Mouse (Mus musculus): ENCODE results near the gene Pdcd6ip. TPM values are rescaled to one million over a fixed set of nuclear protein-coding genes. Genes with fewer than 3 reads are reported as not detected.
A peak's percentile ranks its signal among the peaks of the same experiment; 100 is the strongest.
"Not testable (repeated sequence)": the region's sequence is repeated elsewhere in the genome, so short reads cannot be mapped to it uniquely, and the experiment has no call there.

The Pdcd6ip gene
- total and polyA plus RNA-seq, 2 experiments from 2014 or later: 25.8 to 28.7 TPM

DNA sequence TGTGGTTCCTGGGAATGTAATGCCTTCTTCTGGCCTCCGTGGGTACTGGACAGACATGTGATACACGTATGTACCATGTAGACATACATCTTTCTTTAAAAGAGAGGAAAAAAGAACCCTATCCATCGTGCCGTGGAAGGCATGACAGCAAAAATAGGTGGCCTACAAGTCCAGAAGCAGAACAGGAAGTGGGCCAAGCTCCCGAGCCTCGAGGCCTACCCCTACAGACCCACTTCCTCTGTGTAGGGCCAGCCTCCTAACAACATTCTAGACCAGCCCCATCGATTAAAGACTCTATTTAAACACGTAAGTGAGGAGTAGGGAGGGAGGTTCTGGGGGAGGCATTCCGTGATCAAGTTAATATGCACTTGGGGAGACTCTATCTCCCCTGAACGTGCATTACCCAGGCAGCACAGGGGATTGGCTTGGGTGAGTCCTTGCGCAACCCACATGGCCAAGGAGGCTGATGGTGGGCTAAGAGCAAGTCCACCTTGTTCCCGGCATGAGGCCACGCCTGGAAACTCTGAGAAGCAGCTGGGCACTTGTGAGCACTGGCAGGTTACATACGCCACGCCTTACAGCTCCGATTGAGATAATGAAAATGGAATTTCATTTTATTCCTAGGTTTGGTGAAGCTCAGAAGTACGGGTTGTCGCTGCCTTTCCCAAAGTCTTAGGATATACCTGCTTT is 19.1 kb upstream of the Pdcd6ip start:
- H3K36me3 ChIP-seq (ENCODE audit: insufficient read depth, low read length): no peaks in the 10 kb centered on the region

DNA sequence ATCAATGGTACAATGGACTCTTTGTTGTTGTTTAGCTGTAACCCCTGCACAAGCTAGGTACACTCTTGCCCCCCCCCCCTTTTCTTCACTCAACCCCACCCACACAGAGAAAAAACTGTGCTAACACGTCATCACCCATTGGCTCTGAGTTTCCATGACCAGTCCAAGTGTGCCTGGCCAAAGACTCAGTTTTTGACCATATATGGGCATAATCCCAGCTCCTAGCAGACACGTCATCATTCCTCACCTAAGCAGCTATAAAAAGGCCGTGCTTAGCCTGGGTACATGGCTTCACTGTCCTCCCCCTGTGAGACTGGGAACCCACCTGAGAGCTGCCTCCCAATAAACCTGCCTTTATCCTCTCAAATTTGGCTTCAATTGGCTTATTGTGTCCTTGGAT is 18.1 kb upstream of the Pdcd6ip start:
- no peaks in the 10 kb centered on the region for H3K4me1 ChIP-seq (ENCODE audit: insufficient read depth, low read length)
- H3K4me3 ChIP-seq (ENCODE audit: low read depth, low read length): no peak overlapping the region
- H3K9ac ChIP-seq (replicated peaks; ENCODE audit: low read length, poor library complexity, severe bottlenecking): no peak overlapping the region
- H3K9me3 ChIP-seq (ENCODE audit: low read length): no peaks in the 10 kb centered on the region
- H3K27ac ChIP-seq (ENCODE audit: low read depth, low read length): no peak overlapping the region
- ATAC-seq (ENCODE audit: low FRiP score) (no peak), DNase-seq (ENCODE audit: low spot score) (no peak)
- TF ChIP-seq CTCF (IDR thresholded peaks at IDR 0.05): no peak
- no peak overlapping the region for H3K4me2 ChIP-seq (ENCODE audit: low read depth, low read length, poor library complexity, severe bottlenecking)
- H3K36me3 ChIP-seq (ENCODE audit: insufficient read depth, low read length): no peaks in the 10 kb centered on the region
- H3K27me3 ChIP-seq (ENCODE audit: insufficient read depth, low read length): no peaks in the 10 kb centered on the region
- WGBS: 69% methylated on average over 3 of the region's 3 CpGs

More for the DNA sequence above, 19.1 kb upstream of the Pdcd6ip start:
- WGBS: 90% methylated on average over 18 of the region's 18 CpGs
- Histone ChIP-seq H3K27ac (ENCODE audit: low read depth, low read length) (no peak overlapping the region), H3K4me2 (ENCODE audit: low read depth, low read length, poor library complexity, severe bottlenecking) (no peak overlapping the region), H3K9me3 (ENCODE audit: low read length) (no peaks in the 10 kb centered on the region), H3K4me3 (ENCODE audit: low read depth, low read length) (no peak overlapping the region), H3K9ac (replicated peaks; ENCODE audit: low read length, poor library complexity, severe bottlenecking) (no peak overlapping the region), H3K27me3 (ENCODE audit: insufficient read depth, low read length) (no peaks in the 10 kb centered on the region), H3K4me1 (ENCODE audit: insufficient read depth, low read length) (no peaks in the 10 kb centered on the region)
- ATAC-seq (ENCODE audit: low FRiP score) (no peak), DNase-seq (ENCODE audit: low spot score) (no peak)
- no peak for TF ChIP-seq CTCF (IDR thresholded peaks at IDR 0.05)

DNA sequence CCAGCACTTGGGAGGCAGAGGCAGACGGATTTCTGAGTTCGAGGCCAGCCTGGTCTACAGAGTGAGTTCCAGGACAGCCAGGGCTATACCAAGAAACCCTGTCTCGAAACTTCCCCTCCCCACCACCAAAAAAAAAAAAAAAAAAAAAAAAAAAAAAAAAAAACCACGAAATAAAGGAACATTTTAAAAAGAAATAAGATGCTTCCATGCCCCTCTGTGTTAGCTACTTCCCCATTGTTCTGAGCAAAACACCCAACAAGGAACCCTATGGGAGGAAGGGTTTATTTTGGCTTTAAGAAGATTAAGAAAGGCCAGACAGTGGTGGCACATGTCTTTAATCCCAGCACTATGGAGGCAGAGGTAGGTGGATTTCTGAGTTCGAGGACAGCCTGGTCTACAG is 17.6 kb upstream of the Pdcd6ip start:
- not testable (repeated sequence) for H3K4me1 ChIP-seq (ENCODE audit: insufficient read depth, low read length); H3K27me3 ChIP-seq (ENCODE audit: insufficient read depth, low read length); H3K4me3 ChIP-seq (ENCODE audit: low read depth, low read length); H3K36me3 ChIP-seq (ENCODE audit: insufficient read depth, low read length); H3K27ac ChIP-seq (ENCODE audit: low read depth, low read length); ATAC-seq (ENCODE audit: low FRiP score); H3K4me2 ChIP-seq (ENCODE audit: low read depth, low read length, poor library complexity, severe bottlenecking); DNase-seq (ENCODE audit: low spot score); H3K9me3 ChIP-seq (ENCODE audit: low read length); H3K9ac ChIP-seq (replicated peaks; ENCODE audit: low read length, poor library complexity, severe bottlenecking)
- 76% methylated on average over 5 of the region's 5 CpGs for WGBS

DNA sequence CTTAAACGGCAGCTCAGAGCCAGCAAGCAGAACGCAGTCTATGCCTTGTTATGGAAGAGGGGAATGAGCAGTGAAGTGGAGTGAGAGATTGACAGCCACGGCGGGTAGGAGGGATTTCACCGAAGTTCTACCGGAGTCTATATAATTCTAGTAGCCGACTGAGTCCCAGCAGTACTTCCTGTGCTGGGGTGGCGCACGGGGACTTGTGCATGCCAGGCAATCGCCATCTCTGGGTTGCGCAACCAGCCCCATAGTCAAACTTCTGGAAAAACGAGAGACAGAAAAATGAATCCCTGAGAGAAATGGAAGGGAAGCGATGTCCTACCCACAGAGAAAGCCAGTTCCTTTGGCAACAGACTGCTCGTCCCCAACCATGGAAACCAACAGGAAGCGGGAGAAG is 16.6 kb upstream of the Pdcd6ip start:
- Histone ChIP-seq H3K4me2 (ENCODE audit: low read depth, low read length, poor library complexity, severe bottlenecking) (no peak overlapping the region), H3K36me3 (ENCODE audit: insufficient read depth, low read length) (no peaks in the 10 kb centered on the region), H3K4me1 (ENCODE audit: insufficient read depth, low read length) (no peaks in the 10 kb centered on the region), H3K27me3 (ENCODE audit: insufficient read depth, low read length) (no peaks in the 10 kb centered on the region), H3K9ac (replicated peaks; ENCODE audit: low read length, poor library complexity, severe bottlenecking) (no peak overlapping the region), H3K27ac (ENCODE audit: low read depth, low read length) (no peak overlapping the region), H3K9me3 (ENCODE audit: low read length) (no peaks in the 10 kb centered on the region), H3K4me3 (ENCODE audit: low read depth, low read length) (no peak overlapping the region)
- no peak for DNase-seq (ENCODE audit: low spot score)
- no peak for TF ChIP-seq CTCF (IDR thresholded peaks at IDR 0.05)
- WGBS: 85% methylated on average over 15 of the region's 15 CpGs
- no peak for ATAC-seq (ENCODE audit: low FRiP score)

DNA sequence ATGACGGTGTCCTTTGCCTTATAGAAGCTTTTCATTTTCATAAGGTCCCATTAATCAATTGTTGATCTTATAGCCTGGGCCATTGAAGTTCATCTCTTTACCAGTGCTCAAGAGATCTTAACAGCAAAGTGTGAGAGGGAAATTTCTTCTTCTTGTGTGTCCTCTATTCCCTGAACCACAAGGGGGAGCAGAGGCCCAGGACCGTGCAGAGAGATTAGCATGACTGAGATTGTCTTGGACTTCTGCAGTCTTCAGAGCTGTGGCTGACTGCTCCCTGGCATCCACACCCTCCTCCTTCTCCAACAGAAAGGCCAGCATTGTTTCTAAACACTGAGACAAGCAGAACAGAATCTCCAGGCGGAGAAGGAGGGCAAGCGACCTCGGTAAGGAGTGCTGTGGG is 11.0 kb upstream of the Pdcd6ip start:
- Histone ChIP-seq H3K4me2 (ENCODE audit: low read depth, low read length, poor library complexity, severe bottlenecking) (no peak overlapping the region), H3K4me1 (ENCODE audit: insufficient read depth, low read length) (no peaks in the 10 kb centered on the region), H3K9ac (replicated peaks; ENCODE audit: low read length, poor library complexity, severe bottlenecking) (no peak overlapping the region), H3K36me3 (ENCODE audit: insufficient read depth, low read length) (no peaks in the 10 kb centered on the region), H3K27ac (ENCODE audit: low read depth, low read length) (no peak overlapping the region), H3K9me3 (ENCODE audit: low read length) (no peaks in the 10 kb centered on the region), H3K4me3 (ENCODE audit: low read depth, low read length) (no peak overlapping the region), H3K27me3 (ENCODE audit: insufficient read depth, low read length) (no peaks in the 10 kb centered on the region)
- 34% methylated on average over 5 of the region's 5 CpGs for WGBS
- no peak; the same call in 1 of the 2 replicates for ATAC-seq (ENCODE audit: low FRiP score)
- peak; percentile 60 for DNase-seq (ENCODE audit: low spot score)
- peak; percentile 74 for TF ChIP-seq CTCF (IDR thresholded peaks at IDR 0.05)

DNA sequence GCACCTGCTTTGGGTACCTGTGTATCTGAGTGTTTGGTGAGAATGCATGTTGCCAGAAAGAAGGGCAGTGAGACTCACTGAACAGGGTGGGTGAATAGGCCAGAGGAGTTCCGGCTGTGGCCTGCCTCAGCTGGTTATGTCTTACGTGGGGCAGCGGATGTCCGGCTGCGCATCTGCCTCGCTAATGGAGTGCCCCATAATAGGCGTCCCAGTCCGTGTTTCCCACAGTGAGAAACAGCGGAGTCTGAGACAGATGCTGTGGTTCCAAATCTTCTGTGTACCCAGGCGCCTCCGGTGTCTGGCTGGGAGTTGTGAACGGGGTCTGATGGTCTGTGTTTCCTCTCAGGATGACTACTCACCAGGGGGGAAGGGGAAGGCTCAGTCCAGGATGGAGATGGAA is 2.8 kb upstream of the Pdcd6ip start:
- no peak for TF ChIP-seq CTCF (IDR thresholded peaks at IDR 0.05)
- ATAC-seq (ENCODE audit: low FRiP score): no peak
- Histone ChIP-seq H3K4me3 (ENCODE audit: low read depth, low read length) (no peak overlapping the region), H3K36me3 (ENCODE audit: insufficient read depth, low read length) (no peaks in the 10 kb centered on the region), H3K9me3 (ENCODE audit: low read length) (no peaks in the 10 kb centered on the region), H3K9ac (replicated peaks; ENCODE audit: low read length, poor library complexity, severe bottlenecking) (no peak overlapping the region), H3K4me1 (ENCODE audit: insufficient read depth, low read length) (peaks cover 12% of the 10 kb centered on the region), H3K27ac (ENCODE audit: low read depth, low read length) (no peak overlapping the region), H3K4me2 (ENCODE audit: low read depth, low read length, poor library complexity, severe bottlenecking) (no peak overlapping the region), H3K27me3 (ENCODE audit: insufficient read depth, low read length) (no peaks in the 10 kb centered on the region)
- DNase-seq (ENCODE audit: low spot score): no peak
- WGBS: 72% methylated on average over 12 of the region's 12 CpGs
